Mouse (Mus musculus) ovary, postnatal 10 days (tissue): ENCODE measurements around the gene Ly75.

ENCODE experiments used
- DNase-seq: peaks from one replicate; pipeline ENCODE4 v3.0.0; 2022; ENCODE audit warnings: low spot score

Ly75 gene

DNA sequence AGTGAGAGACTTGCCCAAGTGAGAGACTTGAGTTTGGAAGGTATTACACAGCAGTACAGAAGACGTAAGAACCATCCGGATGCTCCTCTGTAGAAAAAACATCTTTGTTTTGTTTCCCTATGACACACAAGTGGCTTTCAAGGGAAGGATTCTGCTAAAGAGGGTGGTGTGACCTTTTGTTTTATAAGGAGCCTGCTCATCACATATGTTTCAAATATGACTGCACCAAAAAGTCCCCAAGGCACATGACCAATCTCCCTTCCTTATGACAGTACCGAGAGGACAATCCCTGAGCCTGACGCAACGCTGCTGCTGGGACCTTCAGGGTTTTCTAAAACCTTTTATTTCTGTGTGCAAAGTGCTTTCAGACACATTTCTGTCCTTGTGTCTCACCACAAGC, 12.9 kb downstream of the Ly75 start:
- DNase-seq = no peak

DNA sequence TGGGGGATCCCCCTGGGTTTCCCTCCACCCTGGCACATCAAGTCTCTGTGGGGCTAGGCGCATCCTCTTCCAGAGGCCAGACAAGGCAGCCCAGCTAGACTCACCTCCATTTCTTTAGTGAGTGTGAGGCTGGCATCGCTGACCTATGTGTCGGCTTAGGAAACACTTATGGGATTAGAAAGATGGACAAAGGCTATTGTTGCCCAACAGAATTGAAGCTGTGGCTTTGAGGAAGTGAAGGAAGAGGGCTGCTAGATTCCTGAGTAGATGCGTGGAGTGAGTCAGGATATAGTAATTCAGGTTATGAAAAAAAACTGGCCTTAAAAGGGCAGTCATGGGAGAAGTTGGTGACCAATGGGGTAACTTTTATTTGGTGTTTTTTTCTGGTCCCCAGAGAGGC, 13.6 kb downstream of the Ly75 start:
- DNase-seq = no peak

DNA sequence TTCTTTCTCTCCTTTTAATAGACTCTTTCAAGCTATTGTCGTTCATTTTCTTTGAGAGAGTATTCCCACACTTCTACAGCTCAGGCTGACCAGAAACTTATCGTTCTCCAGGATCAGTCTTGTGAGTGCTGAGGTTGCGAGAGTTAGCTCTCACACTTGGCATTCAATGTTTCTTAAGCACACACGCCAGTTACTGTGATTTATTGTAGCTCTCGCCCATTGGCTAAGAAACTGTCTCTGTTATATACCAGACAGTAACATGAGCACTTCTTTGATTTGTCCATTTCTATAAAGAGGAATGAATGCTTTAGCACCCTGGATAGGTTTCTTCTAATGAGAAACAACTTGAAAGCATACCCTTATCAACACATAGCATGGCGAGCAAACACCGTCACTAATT, 15.2 kb downstream of the Ly75 start:
- DNase-seq = no peak

DNA sequence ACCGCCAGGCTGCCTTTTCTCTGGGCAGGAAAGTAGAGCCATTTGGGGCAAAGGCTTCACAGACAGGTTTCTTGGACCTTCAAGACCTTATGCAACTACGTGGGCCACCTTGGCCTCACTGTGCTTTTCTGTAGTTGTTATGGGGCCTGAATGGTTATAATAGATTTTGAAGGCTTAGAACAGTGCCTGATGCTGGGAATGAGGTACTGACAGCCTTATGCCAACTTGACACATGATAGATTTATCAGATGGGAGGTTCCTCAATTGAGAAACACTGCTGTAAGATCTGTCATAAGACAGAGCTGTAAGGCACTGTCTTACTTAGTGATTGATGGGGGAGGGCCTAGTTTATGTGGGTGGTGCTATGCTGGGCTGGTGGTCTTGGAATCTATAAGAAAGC, 15.9 kb downstream of the Ly75 start:
- no peak for DNase-seq

DNA sequence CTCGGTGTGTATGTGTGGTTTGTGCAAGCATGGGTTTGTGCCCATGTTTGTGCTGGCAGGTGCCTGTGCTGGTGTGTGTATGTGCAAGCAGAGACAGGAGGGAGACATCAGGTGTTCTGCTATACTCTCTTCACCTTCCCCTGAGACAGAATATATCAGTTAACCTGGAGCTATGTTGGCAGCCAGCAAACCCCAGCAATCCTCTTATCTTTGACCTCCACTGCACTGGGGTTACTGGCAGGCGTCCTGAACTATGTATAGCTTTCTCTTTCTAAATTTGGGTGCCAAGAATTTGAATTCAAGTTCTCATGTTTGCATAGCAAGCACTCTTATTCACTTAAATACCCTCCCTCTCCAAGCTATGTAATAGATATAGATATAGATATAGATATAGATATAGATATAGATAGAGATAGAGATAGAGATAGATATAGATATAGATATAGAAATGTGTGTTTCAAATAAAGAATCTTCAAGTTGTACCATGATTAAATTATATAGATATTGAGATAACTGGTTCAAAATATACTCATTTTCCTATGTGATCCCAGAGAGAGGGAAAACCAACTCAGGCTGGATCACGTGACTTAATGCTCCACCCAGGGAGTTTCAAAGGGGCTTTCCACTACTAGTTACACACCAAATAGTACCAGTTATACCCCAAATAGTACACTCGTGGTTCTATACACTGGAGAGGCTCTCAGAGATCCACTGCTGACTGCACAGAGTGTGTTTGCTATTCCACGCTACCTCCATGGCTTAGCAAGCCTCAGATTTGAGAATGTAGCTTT, 17.1 kb downstream of the Ly75 start:
- no peak for DNase-seq

DNA sequence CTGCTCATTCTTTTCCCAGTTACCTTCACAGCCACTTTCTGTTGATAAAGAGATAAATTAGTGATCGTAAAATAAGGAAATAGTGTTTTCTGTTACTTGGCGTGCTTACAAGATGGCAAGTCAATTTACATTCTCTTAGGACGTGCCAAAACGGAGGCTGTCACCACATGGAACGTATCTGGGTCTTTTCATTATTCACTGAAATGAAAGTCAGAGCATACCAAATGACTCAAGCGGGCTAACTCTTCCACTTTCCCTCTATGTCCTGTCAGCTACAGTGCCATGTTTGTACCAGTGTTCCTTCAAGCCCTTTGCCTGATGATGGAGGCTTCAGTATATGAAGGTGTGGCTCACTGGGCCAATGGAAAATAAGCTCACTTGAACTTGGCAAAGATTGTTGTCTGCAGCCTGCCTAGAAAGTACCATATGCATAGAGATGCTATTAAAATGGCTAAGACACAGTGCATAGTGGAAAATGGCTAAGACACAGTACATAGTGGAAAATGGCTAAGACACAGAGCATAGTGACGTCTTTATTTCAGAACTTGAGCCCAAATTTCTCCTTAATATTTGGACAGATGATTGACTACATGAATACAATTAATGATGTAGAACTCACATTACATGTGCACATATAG, 17.8 kb downstream of the Ly75 start:
- no peak for DNase-seq

DNA sequence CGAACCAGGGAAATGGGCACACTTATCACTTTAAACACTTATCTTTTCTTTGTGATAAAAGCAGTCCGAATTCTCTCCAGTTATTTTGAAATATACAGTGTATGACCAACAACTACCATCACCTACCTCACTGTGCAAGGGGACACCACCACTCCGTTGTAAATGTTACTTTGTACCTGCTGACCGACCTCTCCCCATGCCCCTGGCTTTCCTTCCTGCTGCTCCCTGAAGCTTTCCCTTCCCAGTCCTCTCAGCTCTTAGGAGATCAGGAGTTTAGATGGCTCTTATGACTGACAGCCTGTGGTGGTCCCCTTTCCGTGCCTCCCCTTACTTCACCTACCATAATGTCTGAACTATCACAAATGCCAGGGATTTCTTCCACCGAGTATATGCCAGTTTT, 21.0 kb downstream of the Ly75 start:
- DNase-seq = no peak

DNA sequence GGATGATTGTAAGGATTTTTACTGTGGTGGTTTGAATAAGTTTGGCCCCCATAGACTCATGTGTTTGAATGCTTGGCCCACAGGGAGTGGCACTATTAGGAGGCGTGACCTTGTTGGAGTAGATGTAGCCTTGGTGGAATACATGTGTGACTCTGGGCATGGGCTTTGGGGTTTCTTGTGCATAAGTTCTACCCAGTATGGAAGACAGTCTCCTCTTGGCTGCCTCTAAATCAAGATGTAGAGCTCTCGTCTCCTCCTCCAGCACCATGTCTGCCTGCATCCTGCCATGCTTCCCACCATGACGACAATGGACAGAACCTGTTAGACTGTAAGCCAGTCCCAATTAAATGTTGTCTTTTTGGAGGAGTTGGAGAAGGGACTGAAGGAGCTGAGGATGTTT, 23.3 kb downstream of the Ly75 start:
- DNase-seq = no peak

DNA sequence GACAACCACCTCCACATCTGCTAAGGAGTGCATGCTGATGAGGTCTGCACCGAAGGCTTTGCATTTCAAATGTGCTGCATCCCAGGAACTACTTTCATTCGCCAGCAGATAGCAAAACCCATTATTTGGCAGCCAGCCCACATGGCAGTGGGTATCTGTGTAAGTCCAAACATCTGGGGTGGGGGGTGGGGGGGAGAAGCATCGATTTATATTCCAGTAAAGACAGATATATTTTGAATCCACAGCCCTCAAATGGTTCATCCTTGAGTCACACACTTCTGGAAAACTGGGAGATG, 27.8 kb downstream of the Ly75 start:
- DNase-seq = no peak

DNA sequence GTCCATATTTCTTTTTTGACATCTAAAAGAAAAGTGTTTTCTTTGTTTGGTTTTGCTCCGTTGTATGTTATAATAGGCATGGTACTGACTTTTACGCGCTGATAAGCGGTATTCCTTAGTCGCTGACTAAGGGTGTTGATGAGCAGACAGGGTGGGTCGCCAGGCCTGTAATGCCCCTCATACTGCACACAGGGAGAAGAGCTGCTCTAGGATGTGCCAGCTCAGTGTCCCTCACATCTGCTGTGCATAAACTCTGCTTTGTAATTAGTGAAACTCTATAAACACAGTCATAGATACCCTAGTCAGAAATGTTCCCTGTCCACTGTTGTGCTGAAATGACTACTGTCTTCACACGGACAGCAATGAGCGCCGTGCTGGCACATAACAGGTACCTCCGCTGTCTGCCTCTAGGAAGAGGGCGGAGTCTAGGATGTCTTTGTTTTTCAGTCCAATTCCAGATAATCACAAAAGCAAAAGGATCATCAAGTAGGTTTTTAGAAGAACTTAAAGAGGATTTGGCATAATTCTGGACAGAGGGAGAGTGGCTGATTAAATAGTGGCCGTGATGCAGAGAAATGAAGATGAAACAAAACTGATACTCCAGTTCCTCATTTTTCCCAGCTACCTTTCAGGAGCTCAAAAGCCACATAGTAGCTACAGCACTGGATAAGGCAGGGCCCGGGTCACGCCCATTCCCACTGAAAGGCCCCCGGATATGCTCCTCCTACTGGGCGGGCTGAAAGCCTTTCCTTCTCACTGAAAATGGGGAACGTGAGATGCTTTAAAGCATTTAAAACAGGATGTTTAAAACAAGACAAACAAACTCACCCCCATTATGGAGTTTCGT, 28.3 kb downstream of the Ly75 start:
- DNase-seq = no peak

DNA sequence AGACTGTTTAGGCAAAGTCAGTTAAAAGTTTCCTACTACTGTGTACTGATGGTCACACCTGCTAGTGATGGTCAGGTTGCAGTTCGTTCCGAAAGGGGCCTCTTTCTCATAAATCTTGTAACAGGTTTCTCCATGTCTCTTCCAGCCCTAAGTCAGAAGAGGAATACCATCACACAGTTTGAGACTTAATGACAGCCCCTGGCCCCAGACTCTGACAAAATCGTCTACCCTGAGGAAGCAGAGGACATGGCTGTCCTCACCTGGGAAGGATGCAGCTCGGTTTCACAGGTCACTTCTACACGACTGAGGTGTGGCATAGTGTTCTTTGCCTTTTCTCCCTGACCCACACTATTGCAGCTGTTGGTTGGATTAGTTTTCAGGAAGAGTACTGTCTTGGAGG, 30.8 kb downstream of the Ly75 start:
- no peak for DNase-seq

DNA sequence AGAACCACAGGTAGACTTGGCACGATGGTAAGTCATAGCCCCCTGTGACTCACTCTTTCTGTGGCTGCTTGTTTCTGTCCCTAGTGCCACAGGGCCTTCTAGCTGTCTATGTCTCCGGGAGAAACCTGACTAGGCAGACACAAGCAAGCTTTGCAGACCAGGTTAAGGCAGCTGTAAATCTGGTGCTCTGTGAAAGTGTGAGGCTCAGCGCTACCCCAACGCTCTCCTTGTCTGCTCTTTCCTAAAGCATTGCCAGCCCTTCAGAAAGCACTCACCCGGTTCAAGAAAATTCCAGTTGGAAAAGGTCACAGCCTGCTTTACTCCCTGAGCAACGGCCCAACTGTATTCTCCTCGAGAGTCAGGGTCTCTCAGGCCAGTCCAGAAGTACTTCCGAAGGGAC, 31.3 kb downstream of the Ly75 start:
- DNase-seq = no peak

DNA sequence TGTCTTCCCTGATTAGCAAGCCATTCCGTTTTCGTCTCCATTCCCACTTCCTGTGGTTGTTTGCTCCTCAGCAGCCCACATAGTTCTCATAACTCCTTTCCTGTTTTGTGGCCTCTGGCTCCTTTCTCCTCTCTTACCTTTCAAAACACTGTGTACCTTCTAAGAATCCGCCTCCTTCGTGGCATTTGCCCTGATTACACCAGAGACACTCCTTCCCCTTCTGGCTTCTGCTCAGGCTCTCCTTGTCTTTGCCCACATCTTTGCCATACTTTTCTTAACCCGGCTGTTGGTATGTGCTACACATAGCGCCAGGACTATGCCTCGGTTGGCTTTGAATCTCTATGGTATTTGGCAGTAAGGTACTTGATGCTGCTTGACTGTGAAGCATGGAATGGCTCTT, 35.2 kb downstream of the Ly75 start:
- no peak for DNase-seq

DNA sequence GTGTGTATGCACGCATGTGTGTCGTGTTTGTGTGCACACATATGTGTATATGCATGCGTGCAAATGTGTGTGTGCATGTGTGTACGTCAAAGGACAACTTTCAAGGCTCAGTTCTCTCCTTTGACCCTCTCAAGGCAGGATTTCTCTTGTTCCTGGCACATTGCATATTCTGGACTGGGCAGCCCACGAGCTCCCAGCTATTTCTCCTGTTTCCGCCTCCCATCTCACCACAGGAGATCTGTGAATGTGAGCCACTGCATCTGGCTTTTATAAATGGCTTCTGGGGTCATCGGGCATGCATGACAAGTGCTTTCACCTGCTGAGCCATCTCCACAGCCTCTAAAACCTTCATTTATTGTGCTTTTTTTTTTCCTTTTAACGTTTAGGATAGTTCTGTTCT, 36.6 kb downstream of the Ly75 start:
- DNase-seq = no peak

DNA sequence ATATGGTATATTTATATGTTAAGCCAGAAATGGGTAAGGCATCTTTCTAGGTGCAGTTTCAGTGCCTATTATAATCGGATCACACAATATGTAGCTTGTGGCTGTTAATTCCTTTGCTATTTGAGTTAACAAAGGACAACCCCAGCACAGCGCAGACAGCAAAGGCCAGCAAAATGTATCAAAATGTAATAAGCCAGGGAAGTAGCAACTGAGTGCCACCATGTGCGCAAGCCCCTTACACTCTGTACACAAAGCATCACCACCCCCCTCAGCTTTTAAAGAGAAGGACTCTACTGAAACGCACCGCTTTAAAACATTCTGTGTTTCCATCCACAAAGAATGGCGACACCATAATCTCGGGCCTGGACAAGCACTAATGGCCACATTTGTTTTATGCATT, 37.4 kb downstream of the Ly75 start:
- no peak for DNase-seq

DNA sequence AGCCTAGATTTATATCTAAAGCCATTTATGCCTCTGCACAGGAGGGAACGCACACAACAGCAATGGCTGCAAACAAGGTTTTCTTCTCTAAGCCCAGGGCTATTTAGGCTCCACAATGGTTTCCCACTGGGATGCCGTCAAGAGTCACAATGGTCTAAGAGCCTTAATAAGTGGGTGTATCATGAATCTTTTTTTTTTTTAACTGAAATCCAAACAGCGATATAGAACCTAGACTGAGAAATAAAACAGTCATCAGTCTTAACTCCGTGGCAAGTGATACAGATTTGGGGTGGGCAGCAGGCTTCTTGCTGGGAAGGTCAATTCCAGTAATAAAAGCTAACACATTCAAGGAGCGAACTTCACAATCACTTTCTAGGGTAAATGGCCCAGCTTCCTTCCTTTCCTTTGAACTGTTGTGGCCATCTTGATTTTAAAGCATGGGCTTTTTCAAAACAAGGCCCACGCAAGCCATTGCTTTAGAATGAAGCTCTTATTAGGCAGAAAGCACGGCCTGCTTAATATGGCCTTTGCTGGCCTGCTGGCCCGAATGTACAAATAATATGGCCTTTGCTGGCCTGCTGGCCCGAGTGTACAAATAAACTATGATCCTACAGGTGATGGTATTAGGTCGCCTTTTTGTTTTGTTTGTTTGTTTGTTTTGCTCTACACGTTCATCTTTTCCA, 39.4 kb downstream of the Ly75 start:
- DNase-seq = no peak

DNA sequence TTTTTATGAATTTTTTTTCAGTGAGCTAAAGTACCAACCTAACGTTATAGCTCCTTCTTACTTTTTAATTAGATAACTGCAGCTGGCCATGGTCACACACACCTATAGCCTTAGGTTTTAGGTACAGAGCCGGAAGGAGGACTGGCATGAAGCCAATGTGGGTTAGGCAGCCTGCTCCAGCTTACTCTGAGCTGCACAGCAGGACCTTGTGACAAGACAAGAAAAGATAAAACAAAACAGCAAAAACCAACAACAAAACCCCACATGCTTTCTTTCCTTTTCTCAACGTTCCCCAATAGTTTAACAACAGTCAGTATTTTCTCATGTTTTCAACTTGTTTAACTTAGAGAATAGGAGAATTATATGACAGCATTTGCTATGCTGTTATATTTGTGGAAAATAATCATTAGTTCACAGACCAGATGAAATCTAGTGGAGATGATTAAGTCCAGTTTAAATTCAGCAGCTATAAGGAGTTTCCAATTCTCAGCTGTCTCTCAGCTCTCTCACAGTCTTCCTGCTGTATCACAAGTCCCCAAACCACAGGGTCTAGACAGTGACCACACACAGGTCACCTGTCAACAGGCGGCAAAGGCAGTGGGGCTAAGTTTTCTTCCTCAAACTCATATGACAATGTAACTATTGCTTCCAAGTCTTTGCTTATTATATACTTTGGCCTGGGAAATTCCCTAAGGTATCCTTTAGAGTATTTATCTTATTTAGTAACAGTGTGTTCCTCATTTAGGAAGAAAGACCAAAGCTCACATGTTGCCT, 40.8 kb downstream of the Ly75 start:
- no peak for DNase-seq

DNA sequence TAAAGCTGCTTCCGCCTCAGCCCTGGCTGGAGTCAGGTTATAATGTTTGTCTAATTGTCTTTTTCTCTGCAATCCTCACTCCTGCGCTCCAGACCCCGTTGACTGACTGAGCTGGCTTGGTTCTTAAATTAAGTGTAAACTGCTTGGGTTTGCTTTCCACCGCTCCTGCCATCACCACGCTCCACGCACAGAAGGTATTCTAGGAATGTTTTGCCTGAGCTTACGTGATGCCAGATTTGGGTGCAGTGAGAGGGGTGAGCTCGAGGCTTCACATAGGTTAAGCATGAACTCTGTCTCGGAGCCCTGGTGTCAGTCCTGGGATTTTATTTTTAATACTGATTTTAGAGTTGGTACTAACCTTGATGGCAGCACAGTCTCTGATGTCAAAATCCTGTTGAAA, 45.2 kb downstream of the Ly75 start:
- DNase-seq = no peak

DNA sequence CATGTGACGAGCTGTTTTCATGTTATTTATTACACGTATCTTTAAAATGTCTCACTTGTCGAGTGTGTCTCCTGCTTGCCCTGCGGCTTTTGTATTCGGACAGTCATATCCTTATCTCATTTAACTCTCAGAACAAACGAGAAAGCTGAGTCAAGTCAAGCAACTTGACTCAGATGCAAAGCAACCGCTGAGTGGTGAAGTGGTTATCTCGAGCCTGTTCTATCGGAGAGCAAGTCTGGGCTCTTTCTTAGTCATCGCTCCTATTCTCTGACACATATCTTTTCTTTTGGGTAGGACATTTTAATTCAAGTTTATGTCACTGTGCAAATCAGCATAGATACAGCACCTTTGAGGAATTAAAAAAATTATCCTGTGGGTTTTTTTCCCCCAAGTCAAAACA, 54.5 kb downstream of the Ly75 start:
- DNase-seq = no peak

DNA sequence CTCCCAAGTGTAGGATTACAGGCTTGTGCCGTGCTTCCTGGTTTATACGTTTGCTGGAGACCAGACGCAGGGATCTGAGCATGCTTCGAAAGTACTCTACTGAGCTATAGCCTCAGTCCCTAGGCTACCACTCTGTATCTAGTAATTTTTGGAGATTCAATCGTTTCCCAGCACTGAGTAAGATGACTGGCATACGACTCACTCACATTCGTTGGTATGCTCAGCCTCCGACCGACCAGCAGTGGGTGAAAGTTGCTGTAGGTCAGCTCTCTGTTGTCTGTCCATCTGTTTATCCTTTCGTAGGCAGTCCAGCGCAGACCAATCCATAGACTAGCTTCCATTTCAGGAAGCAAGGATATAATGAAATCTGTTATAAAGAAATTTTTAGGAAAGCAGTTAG, 55.5 kb downstream of the Ly75 start:
- DNase-seq = no peak

DNA sequence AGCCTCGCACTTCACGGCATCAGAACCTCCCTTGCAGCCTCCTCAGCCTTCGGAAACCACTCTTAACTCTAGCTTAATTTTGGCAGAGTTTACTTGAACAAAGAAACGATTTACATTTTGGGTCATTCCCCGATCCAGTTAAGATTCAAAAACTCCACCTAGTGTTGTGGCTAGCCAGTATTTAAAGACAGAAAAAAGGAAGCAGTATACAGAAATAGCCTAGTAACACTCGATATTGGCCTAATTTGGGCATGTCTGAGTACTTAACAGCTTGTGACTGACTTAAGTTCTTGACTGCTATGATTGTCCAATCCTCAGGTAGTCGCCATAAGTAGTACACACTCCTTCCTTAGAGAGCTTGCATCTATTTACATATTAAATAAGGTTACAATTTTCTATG, 56.2 kb downstream of the Ly75 start:
- DNase-seq = no peak

DNA sequence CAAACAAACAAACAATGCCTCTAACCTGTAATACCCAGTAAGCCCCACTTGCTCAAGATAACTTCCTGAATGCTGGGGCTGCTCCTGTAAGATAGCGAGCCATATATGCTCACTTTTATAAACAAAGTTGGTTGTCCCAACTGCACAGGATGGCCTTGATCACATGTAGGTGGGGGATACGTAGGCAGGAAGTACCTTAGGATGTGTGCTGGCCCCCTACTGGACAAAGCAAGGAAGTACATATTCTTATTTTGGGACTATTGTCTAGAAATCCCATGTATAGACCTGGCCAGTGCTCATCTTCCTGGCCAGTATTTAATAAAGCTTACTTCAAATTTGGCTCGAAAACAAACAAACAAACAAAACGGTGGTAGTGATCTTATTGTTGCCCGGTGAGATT, 59.7 kb downstream of the Ly75 start:
- DNase-seq = no peak
